Mouse (Mus musculus): Measurements from ENCODE around the gene Btg1-ps2. TPM values are rescaled to one million over a fixed set of nuclear protein-coding genes. Genes with fewer than 3 reads are reported as not detected.

The Btg1-ps2 gene
- not detected for polyA plus RNA-seq (2015; fragmentation: Illumina TruSeq; extraction: RNeasy Lipid Tissue Mini Kit (QIAGEN cat#74804); ENCODE audit: insufficient read depth, low replicate concordance)

DNA sequence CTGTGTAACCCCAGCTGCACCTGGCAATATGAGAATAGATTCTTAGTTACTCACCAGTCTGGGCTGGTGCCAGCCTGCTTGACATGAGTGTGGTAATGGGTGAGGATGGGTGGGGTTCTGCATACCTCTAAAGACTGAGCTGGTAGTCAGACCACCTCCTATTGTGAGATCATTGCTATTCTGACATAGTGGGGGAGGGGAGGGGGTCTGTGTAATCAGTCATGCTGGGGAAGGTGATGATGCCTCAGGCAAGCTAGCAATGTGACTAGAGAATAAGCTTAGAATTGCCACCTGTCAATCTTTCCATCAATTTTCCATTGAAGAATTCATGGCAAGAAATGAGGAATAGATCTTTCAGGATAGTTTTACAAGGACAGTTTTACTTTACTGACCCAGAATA is at the start of gene Btg1-ps2:
Btg1-ps2 (minus strand) TSS at position 101 of the 400 bp plus-strand sequence.

DNA sequence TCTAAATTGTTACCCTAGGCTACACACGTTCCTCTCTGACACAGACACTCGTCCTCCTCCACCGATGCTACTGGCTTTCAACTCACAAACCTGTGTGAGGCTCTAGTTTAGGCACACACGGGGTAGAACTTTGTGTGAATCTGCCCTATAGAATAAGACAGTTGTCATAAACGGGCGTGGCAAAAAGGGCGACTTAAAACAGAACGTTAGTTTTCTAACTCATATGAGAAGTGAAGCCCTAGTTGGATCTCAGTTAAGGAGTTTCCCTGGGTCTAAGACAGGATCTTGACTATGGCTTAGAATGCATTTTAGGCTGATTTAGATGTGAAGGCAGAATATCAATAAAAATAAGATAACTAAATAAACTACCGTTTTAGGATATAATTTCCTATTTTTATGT is 42.1 kb upstream of the Btg1-ps2 start, which contains the start of gene Rhox11:
Rhox11 (minus strand) TSS at position 101 of the 400 bp plus-strand sequence.

DNA sequence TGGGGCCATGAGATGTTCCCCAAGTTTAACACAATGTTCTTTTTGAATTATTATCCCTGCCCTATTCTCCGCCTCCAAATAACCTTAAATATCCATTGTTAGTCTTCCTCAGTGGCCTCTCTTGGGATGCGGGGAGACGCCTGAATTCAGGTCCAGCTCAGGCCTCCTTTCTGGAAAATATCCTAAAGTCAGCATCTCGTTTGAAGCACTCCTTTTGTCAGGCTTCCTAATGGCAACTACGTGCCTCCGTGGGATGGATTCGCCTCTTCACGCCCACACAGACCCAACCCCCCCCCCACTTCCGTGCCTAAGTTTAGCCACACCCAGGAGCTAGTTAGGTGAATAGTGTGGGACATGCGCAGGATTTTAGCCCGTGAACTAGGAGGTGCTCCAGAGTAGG is 23.3 kb upstream of the Btg1-ps2 start, which contains the start of gene Rhox10:
Rhox10 (plus strand) TSS at position 301 of the 400 bp plus-strand sequence.

DNA sequence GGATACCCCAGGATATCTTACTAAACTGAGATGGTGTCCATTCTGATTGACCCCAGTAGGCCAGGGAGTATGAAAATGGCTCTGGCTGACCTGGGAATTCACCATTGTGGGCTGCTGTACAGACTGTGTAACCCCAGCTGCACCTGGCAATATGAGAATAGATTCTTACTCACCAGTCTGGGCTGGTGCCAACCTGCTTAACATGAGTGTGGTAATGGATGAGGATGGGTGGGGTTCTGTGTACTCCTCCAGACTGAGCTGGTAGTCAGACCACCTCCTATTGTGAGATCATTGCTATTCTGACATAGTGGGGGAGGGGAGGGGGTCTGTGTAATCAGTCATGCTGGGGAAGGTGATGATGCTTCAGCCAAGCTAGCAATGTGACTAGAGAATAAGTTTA is 24.3 kb downstream of the Btg1-ps2 start, which contains the start of gene Btg1-ps1:
Btg1-ps1 (minus strand) TSS at position 219 of the 400 bp plus-strand sequence.

Other genes with a start within 250 kb of the Btg1-ps2 start
- gene Rhox5, start 238.3 kb downstream of the Btg1-ps2 start, polyA plus RNA-seq (2015; fragmentation: Illumina TruSeq; extraction: RNeasy Lipid Tissue Mini Kit (QIAGEN cat#74804); ENCODE audit: insufficient read depth, low replicate concordance): not detected
- gene Rhox6, start 216.2 kb downstream of the Btg1-ps2 start, polyA plus RNA-seq (2015; fragmentation: Illumina TruSeq; extraction: RNeasy Lipid Tissue Mini Kit (QIAGEN cat#74804); ENCODE audit: insufficient read depth, low replicate concordance): not detected
- not detected for gene Rhox7a, start 211.4 kb downstream of the Btg1-ps2 start, polyA plus RNA-seq (2015; fragmentation: Illumina TruSeq; extraction: RNeasy Lipid Tissue Mini Kit (QIAGEN cat#74804); ENCODE audit: insufficient read depth, low replicate concordance)
- gene Rhox8, start 164.2 kb downstream of the Btg1-ps2 start, polyA plus RNA-seq (2015; fragmentation: Illumina TruSeq; extraction: RNeasy Lipid Tissue Mini Kit (QIAGEN cat#74804); ENCODE audit: insufficient read depth, low replicate concordance): not detected
- not detected for gene Rhox7b, start 145.9 kb downstream of the Btg1-ps2 start, polyA plus RNA-seq (2015; fragmentation: Illumina TruSeq; extraction: RNeasy Lipid Tissue Mini Kit (QIAGEN cat#74804); ENCODE audit: insufficient read depth, low replicate concordance)
- not detected for gene Rhox9, start 141.3 kb downstream of the Btg1-ps2 start, polyA plus RNA-seq (2015; fragmentation: Illumina TruSeq; extraction: RNeasy Lipid Tissue Mini Kit (QIAGEN cat#74804); ENCODE audit: insufficient read depth, low replicate concordance)
- gene Btg1-ps1, start 24.3 kb downstream of the Btg1-ps2 start, polyA plus RNA-seq (2015; fragmentation: Illumina TruSeq; extraction: RNeasy Lipid Tissue Mini Kit (QIAGEN cat#74804); ENCODE audit: insufficient read depth, low replicate concordance): not detected
- not detected for gene Rhox10, start 23.4 kb upstream of the Btg1-ps2 start, polyA plus RNA-seq (2015; fragmentation: Illumina TruSeq; extraction: RNeasy Lipid Tissue Mini Kit (QIAGEN cat#74804); ENCODE audit: insufficient read depth, low replicate concordance)
- not detected for gene Rhox11, start 42.0 kb upstream of the Btg1-ps2 start, polyA plus RNA-seq (2015; fragmentation: Illumina TruSeq; extraction: RNeasy Lipid Tissue Mini Kit (QIAGEN cat#74804); ENCODE audit: insufficient read depth, low replicate concordance)
- not detected for gene Rhox12, start 67.8 kb upstream of the Btg1-ps2 start, polyA plus RNA-seq (2015; fragmentation: Illumina TruSeq; extraction: RNeasy Lipid Tissue Mini Kit (QIAGEN cat#74804); ENCODE audit: insufficient read depth, low replicate concordance)
- not detected for gene Rhox13, start 78.1 kb upstream of the Btg1-ps2 start, polyA plus RNA-seq (2015; fragmentation: Illumina TruSeq; extraction: RNeasy Lipid Tissue Mini Kit (QIAGEN cat#74804); ENCODE audit: insufficient read depth, low replicate concordance)
- gene Zbtb33, start 146.7 kb upstream of the Btg1-ps2 start, polyA plus RNA-seq (2015; fragmentation: Illumina TruSeq; extraction: RNeasy Lipid Tissue Mini Kit (QIAGEN cat#74804); ENCODE audit: insufficient read depth, low replicate concordance): 40.7 TPM
- 4.4 TPM for gene Tmem255a, start 209.3 kb upstream of the Btg1-ps2 start, polyA plus RNA-seq (2015; fragmentation: Illumina TruSeq; extraction: RNeasy Lipid Tissue Mini Kit (QIAGEN cat#74804); ENCODE audit: insufficient read depth, low replicate concordance)

Measured in spleen, adult 10 weeks (tissue).